Mouse (Mus musculus) testis, postnatal 14 days (tissue): ENCODE measurements around the gene Ccdc124.
"Not testable (repeated sequence)": the region's sequence is repeated elsewhere in the genome, so short reads cannot be mapped to it uniquely, and the experiment has no call there.

Experiments used
- DNase-seq: peaks from one replicate; pipeline ENCODE4 v3.0.0; 2021; ENCODE audit warnings: low spot score

The Ccdc124 gene

DNA sequence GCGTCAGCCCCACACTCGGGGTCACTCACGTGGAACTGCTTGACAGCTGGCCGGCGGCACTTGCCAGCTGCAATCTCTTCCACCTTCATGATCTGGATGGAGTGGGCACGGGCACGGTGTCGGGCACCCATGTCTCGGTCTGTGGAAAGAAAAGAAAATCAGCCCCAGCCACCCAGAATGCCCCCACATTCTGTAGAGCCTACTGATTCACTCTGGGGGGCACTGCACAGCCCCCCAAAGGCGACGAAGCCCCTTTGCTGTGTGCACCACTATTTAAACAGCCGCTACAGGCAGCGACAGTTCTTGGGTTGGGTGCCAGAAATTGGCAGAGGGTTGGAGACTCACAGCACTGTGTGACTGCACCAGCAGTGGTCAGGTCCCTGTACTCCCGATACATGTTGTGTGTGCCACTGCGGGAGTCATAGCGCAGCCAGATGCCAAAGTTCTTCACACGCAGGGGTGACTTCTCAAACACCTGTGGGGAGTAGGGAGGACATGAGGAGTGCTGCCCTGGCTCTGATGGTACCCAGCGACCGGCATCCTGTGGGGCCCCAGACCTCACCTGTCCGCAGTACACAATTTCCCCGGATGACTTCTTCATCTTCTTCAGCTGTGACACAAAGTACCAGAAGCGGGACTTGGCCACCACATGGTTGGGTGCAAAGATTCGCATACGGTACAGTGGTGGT is 22.0 kb upstream of the Ccdc124 start:
- DNase-seq: not testable (repeated sequence)

GRCm38 (mm10) chr8:70894771-70895545 is 21.2 kb upstream of the Ccdc124 start:
- no peak for DNase-seq

DNA sequence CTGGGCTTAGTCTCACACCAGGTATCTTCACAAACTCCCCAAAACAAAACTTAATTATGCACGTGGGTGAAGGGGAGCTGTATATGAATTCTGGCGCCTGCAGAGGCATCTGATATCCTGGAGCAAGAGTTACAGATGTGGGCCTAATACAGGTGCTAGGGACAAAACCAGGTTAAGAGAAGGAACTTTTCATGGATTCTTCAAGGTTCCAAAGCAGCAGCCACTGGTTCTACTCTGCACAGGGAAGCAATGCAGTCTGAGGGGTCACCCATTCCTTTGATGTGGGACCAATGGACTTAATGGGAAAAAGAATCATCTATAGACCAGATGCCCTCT is 20.6 kb upstream of the Ccdc124 start:
- no peak for DNase-seq

- peak; percentile 70 for DNase-seq
Observed at GRCm38 (mm10) chr8:70893656-70894384, 20.1 kb upstream of the Ccdc124 start.

DNA sequence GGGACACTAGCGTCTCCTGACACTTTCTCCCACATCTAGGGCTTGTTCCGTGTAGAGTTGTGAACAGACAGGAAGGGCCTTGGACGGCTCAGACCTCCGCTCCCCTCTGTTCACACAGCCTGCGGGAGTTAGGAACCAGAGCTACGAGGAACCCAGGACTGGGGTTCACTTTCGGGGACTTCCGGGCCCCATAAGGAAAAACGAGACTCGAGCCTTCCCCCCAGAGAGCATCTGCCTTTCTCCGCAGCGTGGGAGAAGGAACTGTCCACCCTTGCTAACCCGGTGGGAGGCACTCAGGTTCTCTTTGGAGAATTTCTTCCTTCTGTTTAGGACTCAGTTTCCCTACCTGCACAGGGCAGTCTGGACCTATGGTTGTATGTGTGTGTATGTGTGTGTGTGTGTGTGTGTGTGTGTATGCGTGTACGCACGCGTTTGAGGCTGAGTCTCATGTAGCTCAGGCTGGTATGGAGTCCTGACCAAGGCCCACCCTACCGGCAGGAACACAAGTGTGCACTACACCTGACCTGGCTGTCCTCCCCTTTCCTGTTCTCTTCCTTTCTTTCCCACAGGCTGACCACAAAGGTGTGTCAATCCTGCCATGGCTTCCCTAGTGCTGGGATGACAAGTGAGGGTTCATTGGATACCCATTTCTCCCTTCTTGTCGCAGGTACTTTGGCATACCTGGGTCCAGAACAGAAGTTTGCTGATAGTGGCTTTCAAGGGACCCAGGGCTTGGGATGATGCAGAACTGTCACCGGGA is 19.3 kb upstream of the Ccdc124 start:
- DNase-seq: no peak

GRCm38 (mm10) chr8:70892022-70892895 is 18.5 kb upstream of the Ccdc124 start, which contains the start of gene Slc5a5:
Gene Slc5a5 (minus strand): TSS chr8:70892757.
- no peak for DNase-seq

DNA sequence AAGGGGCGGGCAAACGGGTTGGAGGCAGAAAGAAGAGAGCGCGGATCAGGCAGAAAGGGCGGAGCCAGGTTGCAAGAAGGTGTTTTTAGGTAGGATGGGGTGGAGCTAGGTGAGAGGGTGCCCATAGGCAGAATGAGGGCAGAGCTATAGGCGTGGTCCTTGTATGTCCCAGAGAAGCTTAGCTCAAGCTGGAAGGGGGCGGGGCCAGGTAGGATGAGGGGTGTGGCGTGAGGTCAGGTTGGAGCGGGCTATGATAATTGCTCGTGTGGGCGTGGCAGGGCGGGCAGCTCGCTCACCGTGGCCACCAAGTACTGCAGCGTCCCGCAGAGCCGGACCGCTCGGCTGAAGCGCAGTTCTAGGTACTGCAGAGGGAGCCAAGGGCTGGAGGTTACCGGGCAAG is 17.6 kb upstream of the Ccdc124 start:
- DNase-seq: peak; percentile 54

DNA sequence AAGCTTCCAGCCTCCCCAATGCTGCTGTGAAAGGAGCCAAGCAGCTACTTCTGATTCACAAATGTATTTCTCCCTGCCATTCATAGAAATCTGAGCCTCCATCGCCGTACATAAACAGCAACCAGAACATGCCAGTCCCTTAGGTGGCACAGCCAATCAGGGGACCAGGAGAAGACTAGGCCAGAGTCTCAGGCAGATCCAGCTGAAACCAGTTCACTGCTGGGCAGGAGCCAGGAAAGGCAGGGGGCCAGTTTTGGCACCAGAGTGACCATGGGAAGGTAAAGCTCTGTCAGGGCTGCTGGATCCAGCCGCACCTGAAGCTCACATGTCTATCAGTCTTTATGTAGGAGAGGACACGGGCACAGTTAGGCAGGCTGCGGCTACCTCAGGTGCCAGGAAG is 16.9 kb upstream of the Ccdc124 start:
- no peak for DNase-seq

- peak; percentile 55 for DNase-seq
Observed at GRCm38 (mm10) chr8:70887669-70888068, 13.9 kb upstream of the Ccdc124 start.

GRCm38 (mm10) chr8:70885612-70886011 is 11.9 kb upstream of the Ccdc124 start:
- DNase-seq: no peak

DNA sequence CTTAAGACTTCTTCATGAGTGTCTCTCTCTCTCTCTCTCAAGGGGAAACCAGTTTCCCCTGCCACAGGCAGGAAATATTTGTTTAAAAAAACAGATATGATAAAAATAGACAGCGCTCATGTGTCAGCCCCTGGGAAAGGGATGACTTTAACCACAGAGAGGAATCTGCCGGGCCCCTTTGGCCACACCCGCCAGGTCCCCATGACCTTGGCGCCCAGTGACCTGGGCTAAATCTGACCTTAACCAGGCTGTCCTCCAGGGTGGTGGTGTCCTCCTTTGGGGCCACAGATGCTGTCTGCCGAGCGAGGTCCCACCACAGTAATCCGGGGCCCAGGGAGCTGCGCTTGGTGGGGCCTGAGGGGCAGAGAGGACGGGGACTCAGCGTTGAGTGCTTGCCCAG is 10.9 kb upstream of the Ccdc124 start:
- no peak for DNase-seq

DNA sequence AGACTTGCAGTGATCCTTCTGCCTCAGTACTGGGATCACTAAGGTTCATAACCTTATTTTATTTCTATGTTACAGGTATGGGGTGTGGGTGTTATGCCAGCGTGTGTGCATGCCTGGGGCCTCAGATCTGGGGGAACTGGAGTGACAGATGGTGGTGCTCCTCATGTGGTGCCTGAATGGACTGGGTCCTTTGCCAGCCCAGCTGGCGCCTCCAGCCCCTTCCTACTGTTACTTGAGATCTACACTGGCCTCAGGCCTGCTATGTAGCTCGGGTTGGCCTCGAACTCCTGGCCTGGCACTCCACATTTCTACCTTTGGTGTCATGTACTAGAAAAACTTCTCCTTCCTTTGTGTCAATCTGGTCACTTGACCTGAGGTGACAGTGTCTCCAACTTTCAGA is 10.5 kb upstream of the Ccdc124 start:
- DNase-seq: no peak

- DNase-seq: no peak
Observed at GRCm38 (mm10) chr8:70880546-70880945, 6.8 kb upstream of the Ccdc124 start.

GRCm38 (mm10) chr8:70880126-70880525 is 6.4 kb upstream of the Ccdc124 start:
- DNase-seq: no peak

DNA sequence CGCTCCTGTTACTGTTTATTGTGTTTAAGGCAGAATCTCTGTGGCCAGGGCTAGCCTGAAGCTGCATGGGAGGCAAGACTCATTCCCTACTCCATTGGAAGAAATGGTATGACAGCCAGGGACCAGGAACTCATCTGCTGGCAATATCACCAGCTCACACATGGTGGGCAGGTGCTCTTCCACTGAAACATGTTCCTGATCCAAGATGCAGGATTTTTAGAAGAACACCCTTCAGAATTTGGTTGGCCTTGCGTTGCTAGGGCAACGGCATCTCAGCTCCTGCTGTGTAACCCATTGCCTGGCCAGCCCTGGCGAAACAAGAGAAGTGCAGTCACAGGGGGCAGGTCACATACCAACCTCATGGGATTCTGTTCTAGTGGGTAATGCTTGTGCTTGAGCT is 5.8 kb upstream of the Ccdc124 start:
- no peak for DNase-seq

DNA sequence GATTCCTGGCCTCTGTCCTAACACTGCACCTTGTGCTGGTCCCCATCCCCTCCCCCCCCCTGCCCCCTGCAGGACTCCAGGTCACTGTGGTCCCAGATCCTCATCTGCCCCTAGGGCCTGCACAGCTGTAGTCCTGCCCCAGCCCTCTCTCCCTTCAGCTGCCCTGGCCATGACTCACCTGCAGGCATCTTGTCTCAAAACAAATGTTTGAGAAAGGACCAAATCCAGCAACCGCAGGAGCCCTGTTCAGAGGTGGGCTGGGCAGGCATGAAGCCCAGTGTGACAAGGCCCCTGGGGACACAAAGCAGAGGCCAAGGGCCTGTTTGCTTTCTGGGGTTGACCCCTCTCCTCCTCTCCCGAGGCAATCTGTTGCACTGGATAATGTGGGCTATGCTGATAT is 4.4 kb upstream of the Ccdc124 start:
- no peak for DNase-seq

DNA sequence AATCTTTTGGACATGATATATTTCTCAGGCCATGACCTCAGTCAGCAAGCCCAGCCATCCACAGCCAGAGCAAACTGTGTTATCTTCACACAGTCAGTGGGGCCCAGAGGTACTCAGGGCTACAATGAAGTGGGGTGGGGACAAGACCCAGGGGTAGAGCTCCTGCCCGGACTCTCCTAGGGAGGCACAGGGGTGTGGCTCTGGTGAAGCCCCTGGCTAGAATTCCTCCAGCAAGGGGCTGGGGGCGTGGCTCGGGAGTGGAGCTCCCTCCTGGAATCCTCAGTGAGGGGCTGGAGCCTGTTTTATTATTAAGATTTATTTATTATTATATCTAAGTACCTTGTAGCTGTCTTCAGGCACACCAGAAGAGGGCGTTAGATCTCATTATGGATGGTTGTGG is 2.6 kb upstream of the Ccdc124 start:
- DNase-seq: no peak

- DNase-seq: no peak
Observed at GRCm38 (mm10) chr8:70874441-70874840, 706 bp upstream of the Ccdc124 start.

- DNase-seq: peak; percentile 38
Observed at GRCm38 (mm10) chr8:70872643-70873363, 932 bp downstream of the Ccdc124 start.

- DNase-seq: no peak
Observed at GRCm38 (mm10) chr8:70871195-70871807, 2.4 kb downstream of the Ccdc124 start.
